16 mouse cellular contexts compared by ENCODE assay signal in genomic region chr11:3545531-3546241, GRCm38 (mm10). TPM values are rescaled to one million over a fixed set of nuclear protein-coding genes. Genes with fewer than 3 reads are reported as not detected.
DNase-seq lines count a peak whose midpoint lies in the region; ATAC-seq and TF ChIP-seq lines count a peak whose summit lies in the region.
"Had no signal": no experiment of that assay in that cellular context is flagged by ENCODE, and none has a peak within 500 bp of the region (broad histone marks: within the 10 kb centered on the region; RNA-seq: fewer than 3 reads in every experiment).

No protein-coding gene starts in this region.

- no peak for DNase-seq in heart, postnatal 4 days
- DNase-seq in liver (no peak), adipocyte (ENCODE audit: low spot score) (peak; percentile 55)
- no peak for DNase-seq in midbrain, postnatal 0 days (ENCODE audit: low spot score)
- DNase-seq in left cerebral cortex, postnatal 25 days (ENCODE audit: low spot score in 2 of 2) = no peak
- DNase-seq: adrenal gland, adult 8-10 months; layer of hippocampus, postnatal 36 days; midbrain, embryonic 14.5 days; thymus, postnatal 36 days had no signal

- H3K4me1 ChIP-seq in heart, embryonic 11.5 days (ENCODE audit: control insufficient read depth, insufficient read depth, low read length) = peaks cover 19% of the 10 kb centered on the region
- peaks cover 6% of the 10 kb centered on the region; the same call in 1 of the 2 replicates for H3K4me1 ChIP-seq in liver, embryonic 15.5 days (replicated peaks)
- no peaks in the 10 kb centered on the region for H3K4me1 ChIP-seq in midbrain, postnatal 0 days (ENCODE audit: insufficient read depth, low read length)

- ATAC-seq in heart, embryonic 11.5 days (replicated peaks; ENCODE audit: insufficient number of reproducible peaks, low FRiP score, low TSS enrichment) = no peak
- no peak for ATAC-seq in liver, embryonic 15.5 days (ENCODE audit: insufficient read depth)
- ATAC-seq in megakaryocyte progenitor cell, adult 5-6 weeks (replicated peaks; ENCODE audit: poor library complexity) = peak; percentile 71
- ATAC-seq in midbrain, postnatal 0 days (ENCODE audit: low FRiP score) = no peak
- ATAC-seq: Patski had no signal

- H3K9me3 ChIP-seq in heart, embryonic 11.5 days (replicated peaks; ENCODE audit: control insufficient read depth, low read length) = peaks cover 4% of the 10 kb centered on the region; the same call in 1 of the 2 replicates
- no peaks in the 10 kb centered on the region for H3K9me3 ChIP-seq in liver, embryonic 15.5 days (replicated peaks)
- H3K9me3 ChIP-seq in midbrain, postnatal 0 days (ENCODE audit: low read length) = no peaks in the 10 kb centered on the region
- H3K9me3 ChIP-seq: neural tube, embryonic 15.5 days had no signal

- H3K36me3 ChIP-seq in heart, embryonic 11.5 days (ENCODE audit: control insufficient read depth, insufficient read depth, low read length) = no peaks in the 10 kb centered on the region
- H3K36me3 ChIP-seq in liver, embryonic 15.5 days (replicated peaks) = no peaks in the 10 kb centered on the region
- no peaks in the 10 kb centered on the region for H3K36me3 ChIP-seq in midbrain, postnatal 0 days (ENCODE audit: insufficient read depth, low read length)
- H3K36me3 ChIP-seq: hindbrain, embryonic 12.5 days; neural tube, embryonic 15.5 days had no signal

- TF ChIP-seq CTCF in midbrain, postnatal 0 days (IDR thresholded peaks at IDR 0.05) = no peak

- no peak overlapping the region for H3K9ac ChIP-seq in heart, embryonic 11.5 days (ENCODE audit: low read depth, low read length)
- H3K9ac ChIP-seq in liver, embryonic 15.5 days = no peak overlapping the region
- H3K9ac ChIP-seq in midbrain, postnatal 0 days (replicated peaks; ENCODE audit: low read length, poor library complexity, severe bottlenecking) = no peak overlapping the region
- H3K9ac ChIP-seq: hindbrain, embryonic 12.5 days; liver, embryonic 14.5 days; neural tube, embryonic 15.5 days had no signal

- no peaks in the 10 kb centered on the region for H3K27me3 ChIP-seq in heart, embryonic 11.5 days (ENCODE audit: control insufficient read depth, insufficient read depth, low read length)
- H3K27me3 ChIP-seq in liver, embryonic 15.5 days = no peaks in the 10 kb centered on the region
- no peaks in the 10 kb centered on the region for H3K27me3 ChIP-seq in midbrain, postnatal 0 days (ENCODE audit: insufficient read depth, low read length)
- H3K27me3 ChIP-seq: hindbrain, embryonic 12.5 days; neural tube, embryonic 15.5 days; Patski had no signal

- 13% methylated on average over 9 of the region's 9 CpGs for WGBS in heart, embryonic 11.5 days (ENCODE audit: insufficient replicate concordance)
- 25% methylated on average over 9 of the region's 9 CpGs for WGBS in liver, embryonic 15.5 days (ENCODE audit: insufficient replicate concordance)
- 18% methylated on average over 7 of the region's 9 CpGs for WGBS in midbrain, postnatal 0 days

- intact Hi-C loops in left cerebral cortex, postnatal 25 days (cut with DNase I) = no loop called here

- no peak overlapping the region for H3K4me3 ChIP-seq in heart, embryonic 11.5 days (ENCODE audit: low read depth, low read length)
- H3K4me3 ChIP-seq in liver, embryonic 15.5 days (replicated peaks) = no peak overlapping the region
- no peak overlapping the region for H3K4me3 ChIP-seq in midbrain, postnatal 0 days (ENCODE audit: low read depth, low read length)
- H3K4me3 ChIP-seq: hindbrain, embryonic 12.5 days; neural tube, embryonic 15.5 days had no signal

- no peak overlapping the region for H3K4me2 ChIP-seq in heart, embryonic 11.5 days
- 0 out of 2 replicates have a peak overlapping the region, but pooled peaks have one; percentile 10 for H3K4me2 ChIP-seq in liver, embryonic 15.5 days
- H3K4me2 ChIP-seq in midbrain, postnatal 0 days (ENCODE audit: low read depth, low read length, poor library complexity, severe bottlenecking) = no peak overlapping the region
- H3K4me2 ChIP-seq: hindbrain, embryonic 12.5 days; neural tube, embryonic 15.5 days had no signal

- peak overlapping the region; percentile 50; the same call in 1 of the 2 replicates for H3K27ac ChIP-seq in heart, embryonic 11.5 days (ENCODE audit: low read depth, low read length)
- 0 out of 2 replicates have a peak overlapping the region, but pooled peaks have one; percentile 31 for H3K27ac ChIP-seq in liver, embryonic 15.5 days (replicated peaks)
- no peak overlapping the region for H3K27ac ChIP-seq in midbrain, postnatal 0 days (ENCODE audit: low read depth, low read length)
- H3K27ac ChIP-seq: hindbrain, embryonic 12.5 days; liver, embryonic 14.5 days; neural tube, embryonic 15.5 days had no signal

RNA-seq across cellular contexts. Expression of gene Smtn, which starts 5.3 kb away (rescaled TPM):
- polyA plus RNA-seq in heart, embryonic 11.5 days (2014; fragmentation: Nextera tagmentation; extraction: Ambion mirVana) = 66.9 and 72.9 TPM in 2 replicates
- 100 to 1,000 TPM; 188 to 190 TPM for total RNA-seq in heart, postnatal 4 days (2021)
- 12.7 and 12.9 TPM in 2 replicates for polyA plus RNA-seq in liver, embryonic 15.5 days (2015; fragmentation: Nextera tagmentation; extraction: Ambion mirVana)
- 11.7 and 12.5 TPM in 2 replicates for total RNA-seq in megakaryocyte progenitor cell, adult 5-6 weeks (2015)
- 7.1 and 8.9 TPM in 2 replicates for total RNA-seq in megakaryocyte progenitor cell, adult 5-6 weeks (2017)
- total RNA-seq in midbrain, postnatal 0 days (2014; rRNA removed) = 7.3 and 9.9 TPM in 2 replicates
- polyA plus RNA-seq in midbrain, postnatal 0 days (2015; fragmentation: Nextera tagmentation; extraction: Ambion mirVana) = 8.0 and 8.1 TPM in 2 replicates
- 1 to 10 TPM; 6.6 to 8.5 TPM for total RNA-seq in left cerebral cortex, postnatal 25 days (2021)

RNA-seq across cellular contexts. Expression of gene Selenom, which starts 31.2 kb away (rescaled TPM):
- 122 and 127 TPM in 2 replicates for polyA plus RNA-seq in heart, embryonic 11.5 days (2014; fragmentation: Nextera tagmentation; extraction: Ambion mirVana)
- total RNA-seq in heart, postnatal 4 days (2021) = 10 to 100 TPM; 55.7 to 59.2 TPM
- 9.9 and 10.5 TPM in 2 replicates for polyA plus RNA-seq in liver, embryonic 15.5 days (2015; fragmentation: Nextera tagmentation; extraction: Ambion mirVana)
- 17.8 and 17.9 TPM in 2 replicates for total RNA-seq in megakaryocyte progenitor cell, adult 5-6 weeks (2015)
- 11.8 and 23.4 TPM in 2 replicates for total RNA-seq in megakaryocyte progenitor cell, adult 5-6 weeks (2017)
- 244 and 290 TPM in 2 replicates for total RNA-seq in midbrain, postnatal 0 days (2014; rRNA removed)
- 298 and 349 TPM in 2 replicates for polyA plus RNA-seq in midbrain, postnatal 0 days (2015; fragmentation: Nextera tagmentation; extraction: Ambion mirVana)
- 100 to 1,000 TPM; 142 to 145 TPM for total RNA-seq in left cerebral cortex, postnatal 25 days (2021)

RNA-seq across cellular contexts. Expression of gene Inpp5j, which starts 41.1 kb away (rescaled TPM):
- 6.5 and 7.0 TPM in 2 replicates for polyA plus RNA-seq in heart, embryonic 11.5 days (2014; fragmentation: Nextera tagmentation; extraction: Ambion mirVana)
- total RNA-seq in heart, postnatal 4 days (2021) = 10 to 100 TPM; 17.2 to 21.1 TPM
- polyA plus RNA-seq in liver, embryonic 15.5 days (2015; fragmentation: Nextera tagmentation; extraction: Ambion mirVana) = 0.89 and 0.90 TPM in 2 replicates
- total RNA-seq in megakaryocyte progenitor cell, adult 5-6 weeks (2015) = 1.3 and 1.5 TPM in 2 replicates
- 0.17 and 0.21 TPM in 2 replicates for total RNA-seq in megakaryocyte progenitor cell, adult 5-6 weeks (2017)
- total RNA-seq in midbrain, postnatal 0 days (2014; rRNA removed) = 10.5 and 10.6 TPM in 2 replicates
- 17.3 and 19.3 TPM in 2 replicates for polyA plus RNA-seq in midbrain, postnatal 0 days (2015; fragmentation: Nextera tagmentation; extraction: Ambion mirVana)
- total RNA-seq in left cerebral cortex, postnatal 25 days (2021) = 10 to 100 TPM; 49.0 to 55.5 TPM

RNA-seq across cellular contexts. Expression of gene Pla2g3, which starts 57.6 kb away (rescaled TPM):
- 0.26 and 0.39 TPM in 2 replicates for polyA plus RNA-seq in heart, embryonic 11.5 days (2014; fragmentation: Nextera tagmentation; extraction: Ambion mirVana)
- under 1 TPM; 0.11 to 0.24 TPM for total RNA-seq in heart, postnatal 4 days (2021)
- 0.06 and 0.07 TPM in 2 replicates for polyA plus RNA-seq in liver, embryonic 15.5 days (2015; fragmentation: Nextera tagmentation; extraction: Ambion mirVana)
- total RNA-seq in megakaryocyte progenitor cell, adult 5-6 weeks (2015) = not detected in 2 replicates
- total RNA-seq in megakaryocyte progenitor cell, adult 5-6 weeks (2017) = 0.10 TPM in 1 of 2 replicates, not detected in the other
- total RNA-seq in midbrain, postnatal 0 days (2014; rRNA removed) = 27.4 and 33.1 TPM in 2 replicates
- 15.4 and 20.1 TPM in 2 replicates for polyA plus RNA-seq in midbrain, postnatal 0 days (2015; fragmentation: Nextera tagmentation; extraction: Ambion mirVana)
- total RNA-seq in left cerebral cortex, postnatal 25 days (2021) = 1 to 10 TPM; 2.6 to 3.2 TPM

Comparison
In these comparisons a context has a peak if more than half of its experiments do, and no peak if none do; other contexts are left out.
1. RNA of gene Smtn, which starts 5.3 kb away (total RNA-seq): 188 to 190 TPM in heart, postnatal 4 days; 7.1 to 12.5 TPM in megakaryocyte progenitor cell, adult 5-6 weeks, 7.3 to 9.9 TPM in midbrain, postnatal 0 days and 6.6 to 8.5 TPM in left cerebral cortex, postnatal 25 days; every median in the first group is over 10 times any median in the second.